Mouse (Mus musculus) adrenal gland, adult 8-10 months (tissue): ENCODE measurements at regions not wholly inside any gene's neighbourhood (a gene's known extent, or its start where the extent isn't known, plus 50 kb on each side); places are given as distances from the start of the nearest gene placed in this dataset.

Source experiments
- DNase-seq: peaks from one replicate; pipeline ENCODE4 v3.0.0; 2022

DNA sequence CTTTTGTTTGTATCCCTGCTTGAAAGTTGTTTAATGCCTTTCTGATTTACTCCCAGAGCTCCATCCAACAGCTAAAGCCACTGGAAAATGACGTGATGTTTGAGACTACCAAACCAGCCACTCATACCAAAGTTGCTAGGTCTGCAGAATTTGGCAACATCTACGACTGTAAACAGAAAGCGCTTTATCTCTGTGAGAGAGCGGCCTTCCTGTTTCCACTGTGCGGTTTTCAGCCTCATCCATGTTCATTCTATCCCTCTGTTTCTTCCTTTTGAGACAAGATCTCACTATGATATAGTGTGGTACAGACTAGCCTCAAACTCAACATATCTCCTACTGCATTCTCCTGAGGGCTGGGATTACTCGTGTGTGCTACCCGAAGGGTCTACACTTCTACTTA lies 100.0 kb downstream of the Tmem30b start:
- DNase-seq, result no peak

DNA sequence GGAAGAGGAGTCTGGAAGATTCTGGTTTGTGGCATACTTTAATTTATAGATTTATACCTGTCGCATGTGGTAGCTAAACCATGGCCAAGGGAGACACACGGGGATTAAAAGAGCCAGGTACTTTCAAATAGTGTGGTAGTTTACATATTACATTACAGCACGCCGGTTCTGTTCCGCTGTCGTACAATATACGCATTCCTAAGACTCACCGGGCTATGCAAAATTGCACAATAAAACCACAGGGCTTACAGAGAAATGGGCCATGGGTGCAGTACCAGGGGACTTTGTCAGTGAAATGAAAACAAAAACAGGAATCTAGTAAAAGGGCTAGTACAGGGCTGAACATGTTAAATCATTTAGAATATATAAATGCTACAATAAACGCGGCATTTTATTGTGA lies 100.6 kb downstream of the Tmem30b start:
- DNase-seq, result no peak

DNA sequence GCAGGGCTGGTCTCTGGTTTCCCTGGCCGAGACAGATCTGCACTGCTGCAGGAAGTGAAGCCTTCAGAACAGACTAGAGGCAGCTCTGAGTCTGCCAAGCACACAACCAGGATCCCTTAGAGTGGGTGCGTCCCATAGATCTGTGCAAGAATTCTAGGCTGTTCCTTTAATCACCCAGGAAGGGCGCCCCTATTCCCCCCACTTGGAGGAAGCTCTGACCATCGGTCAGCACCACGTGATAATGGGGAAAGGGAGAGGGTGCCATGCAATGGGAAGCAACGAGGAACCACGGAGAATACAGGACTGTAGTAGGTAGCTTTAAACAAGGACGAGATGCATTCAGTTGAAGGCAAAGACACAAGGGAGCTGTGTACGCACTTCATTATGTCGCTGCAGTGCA lies 101.1 kb downstream of the Tmem30b start:
- no peak for DNase-seq

DNA sequence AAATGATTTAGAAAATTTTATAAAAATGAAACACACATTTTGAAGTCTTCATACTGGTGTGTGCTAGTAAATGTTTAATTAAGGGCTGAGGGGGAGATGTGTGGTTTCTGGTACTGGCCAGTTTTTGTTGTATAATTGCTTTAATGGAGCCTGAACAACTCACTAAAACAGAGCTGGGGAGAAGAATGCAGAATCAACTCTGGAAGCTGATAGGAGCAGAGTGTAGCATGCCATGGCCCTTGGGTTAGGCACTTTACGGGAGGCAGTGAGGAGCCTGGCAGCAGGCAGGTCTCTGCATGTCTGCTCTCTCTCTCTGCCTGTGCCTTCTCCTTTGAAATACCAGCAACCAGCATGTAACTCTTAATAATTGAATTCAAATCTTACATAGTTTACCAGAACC lies 104.9 kb downstream of the Tmem30b start:
- no peak for DNase-seq

DNA sequence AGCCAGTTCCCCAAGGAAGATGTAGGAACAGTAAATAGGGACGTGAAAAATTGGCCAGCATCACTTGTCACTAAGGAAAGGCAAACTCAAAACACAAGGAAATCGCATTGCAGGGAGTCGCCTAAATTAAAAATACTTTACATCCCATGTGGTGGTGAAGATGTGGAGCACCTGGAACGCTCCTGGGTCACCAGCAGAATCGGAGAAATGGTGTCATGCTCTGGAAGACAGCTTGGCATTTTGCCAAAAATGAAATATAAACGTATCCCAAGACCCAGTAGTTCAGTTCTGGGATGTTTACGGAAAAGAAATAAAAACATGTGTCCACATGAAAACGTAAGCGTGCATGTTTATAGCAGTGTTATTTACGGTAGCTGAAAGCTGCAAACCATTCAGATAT lies 111.5 kb downstream of the Tmem30b start:
- DNase-seq, result no peak

DNA sequence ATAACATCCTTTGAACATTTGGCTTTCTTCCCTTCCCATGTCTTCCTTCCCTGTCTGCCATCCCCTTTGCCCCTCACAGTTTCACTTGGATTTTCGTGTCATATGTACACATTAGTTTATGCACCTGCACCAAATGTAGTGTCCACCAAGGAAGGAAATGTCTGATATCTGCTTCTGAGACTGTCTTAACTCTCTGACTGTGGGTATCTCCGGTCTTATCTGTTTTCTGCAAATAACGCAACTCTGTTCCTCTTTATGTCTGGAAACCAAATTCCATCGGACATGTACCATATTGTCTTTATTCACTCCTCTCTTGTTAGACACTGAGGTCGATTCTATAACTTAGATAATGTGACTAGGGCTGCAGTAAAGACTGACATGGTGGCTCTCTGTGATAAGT lies 113.6 kb downstream of the Tmem30b start:
- DNase-seq, result no peak

DNA sequence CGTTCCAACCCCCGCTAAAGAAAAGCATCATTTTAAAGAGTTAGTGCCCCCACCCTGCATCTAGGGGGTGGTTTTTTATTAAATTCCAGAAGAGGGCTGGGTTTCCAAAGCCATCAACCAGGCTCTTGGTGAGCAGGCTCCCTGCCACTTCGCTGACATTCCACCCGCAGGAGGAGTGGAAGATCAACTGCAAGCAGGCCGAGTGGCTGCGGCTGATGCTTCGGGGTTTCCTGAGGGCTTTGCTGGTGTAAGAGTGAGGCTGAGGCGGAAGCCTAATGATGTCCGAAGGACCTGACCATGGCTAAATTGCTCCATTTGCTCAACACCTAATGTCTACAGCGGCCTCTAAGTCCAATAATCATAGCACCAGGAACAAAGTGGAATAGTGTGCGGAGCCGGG lies 118.0 kb downstream of the Tmem30b start:
- DNase-seq, result no peak

DNA sequence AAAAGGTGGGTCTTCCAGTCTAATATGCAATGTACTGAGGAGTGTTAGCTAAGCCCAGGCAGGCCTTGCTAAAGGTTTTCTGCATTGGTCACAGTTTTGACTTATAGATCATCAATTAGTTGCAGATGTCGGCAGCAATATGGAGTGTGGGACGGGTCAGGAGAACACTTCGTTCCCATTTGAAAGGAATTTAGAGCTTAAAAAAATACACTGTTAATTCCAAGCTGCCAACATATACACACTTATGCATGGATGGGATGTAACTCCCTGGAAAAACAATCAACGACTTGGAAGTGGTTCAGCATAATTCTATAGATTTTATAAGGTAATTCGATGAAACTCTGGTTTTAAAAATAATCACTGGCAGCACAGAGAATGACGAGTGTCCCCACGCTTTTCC lies 121.4 kb downstream of the Tmem30b start:
- DNase-seq, result no peak

DNA sequence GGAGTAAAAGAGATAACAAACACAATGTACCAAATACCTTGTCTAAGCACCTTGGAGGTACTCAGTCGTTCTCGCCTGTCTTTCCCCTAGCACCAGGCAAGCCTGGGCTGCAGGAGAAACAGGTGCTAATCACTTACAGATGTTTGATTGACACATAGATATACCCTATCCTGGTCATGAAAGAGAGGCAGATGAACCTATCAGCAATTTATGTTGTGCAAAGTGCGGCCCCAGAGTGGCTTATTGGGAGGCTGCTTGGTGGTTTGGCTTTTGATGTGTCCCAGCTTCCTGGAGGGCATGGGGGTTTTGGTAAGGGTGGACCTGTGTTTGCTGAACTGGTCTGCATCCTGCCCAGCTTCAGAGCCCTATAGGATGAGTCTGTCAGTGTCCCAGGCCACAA lies 129.1 kb downstream of the Tmem30b start:
- no peak for DNase-seq

DNA sequence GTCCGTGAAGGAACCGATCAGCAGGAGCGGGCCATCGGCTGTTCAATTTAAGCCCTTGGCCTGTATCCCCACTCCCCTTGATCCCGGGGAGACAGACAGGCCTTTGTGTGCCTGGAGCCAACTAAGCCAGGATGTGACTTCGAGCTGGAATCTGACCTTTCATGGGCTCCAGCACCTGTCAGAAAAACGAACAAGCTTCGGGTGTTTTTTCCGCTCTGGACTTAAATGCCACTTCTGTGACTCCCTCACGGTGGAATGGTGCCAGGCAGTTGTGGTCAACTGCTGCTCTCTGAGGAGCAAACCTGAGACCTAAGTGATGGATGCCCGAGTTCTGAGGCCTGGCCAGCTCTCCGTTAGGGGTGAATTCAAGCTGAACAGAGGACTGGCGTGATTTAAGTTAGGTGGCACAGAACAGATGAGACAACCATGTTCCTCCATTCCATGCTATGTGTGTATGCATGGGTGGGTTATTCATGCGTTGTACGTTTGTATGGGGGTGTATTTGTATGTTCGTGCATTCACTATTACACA lies 129.8 kb downstream of the Tmem30b start:
- peak; percentile 29 for DNase-seq

DNA sequence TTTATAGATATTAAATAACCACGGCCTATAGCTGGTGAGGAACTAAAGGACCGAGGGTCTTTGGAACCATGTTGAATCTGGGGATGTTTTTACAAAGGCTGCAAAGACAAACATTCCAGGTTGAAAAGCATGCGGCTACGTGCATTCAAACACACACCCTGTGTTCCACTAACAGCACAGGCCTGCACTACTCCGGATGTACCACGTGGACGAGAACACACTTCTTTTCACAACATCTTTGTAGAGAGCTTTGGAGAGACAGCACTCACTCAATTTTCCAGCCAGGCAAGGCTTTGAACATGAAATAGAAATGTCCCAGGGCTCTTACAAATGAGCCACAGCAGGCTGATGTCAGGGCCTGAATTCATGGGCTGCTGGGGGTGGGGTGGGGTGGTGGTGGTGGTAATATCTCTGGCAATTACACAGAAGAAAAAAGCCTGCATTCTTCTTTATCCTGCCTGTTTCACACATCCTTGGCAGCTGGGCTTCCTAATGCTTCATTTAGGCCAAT lies 129.3 kb downstream of the Slc38a6 start:
- no peak for DNase-seq

DNA sequence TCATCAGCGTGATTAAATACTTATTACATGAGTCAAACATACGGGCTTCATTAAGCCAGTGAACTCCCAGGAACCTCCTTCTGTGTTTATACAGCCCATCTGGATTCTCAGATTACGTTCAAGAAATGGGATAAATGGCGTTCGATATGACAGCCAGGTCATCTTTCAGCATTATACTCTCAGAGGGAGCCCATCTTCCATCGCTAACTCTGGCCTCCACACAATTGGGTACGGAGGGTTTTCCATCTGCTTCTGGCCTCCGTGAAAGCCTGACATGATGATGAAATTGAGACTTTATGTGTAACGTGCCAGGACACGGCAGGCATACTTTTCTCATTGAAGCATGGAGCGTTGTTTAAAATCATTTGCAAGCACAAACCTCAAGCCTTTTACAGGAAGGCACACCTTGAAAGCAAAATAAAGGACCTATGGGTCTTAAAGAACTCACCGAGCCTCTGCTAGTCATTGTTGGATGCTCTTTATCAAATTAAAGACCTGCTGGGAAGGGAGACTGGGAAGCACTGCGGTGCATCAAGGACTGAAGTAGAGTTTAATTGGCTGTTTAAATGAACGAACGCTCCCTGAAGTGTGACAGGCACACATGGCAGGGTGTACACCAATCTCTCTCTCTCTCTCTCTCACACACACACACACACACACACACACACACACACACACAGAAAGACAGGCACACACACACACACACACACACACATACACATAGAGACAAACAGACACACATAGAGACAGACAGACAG lies 127.0 kb downstream of the Slc38a6 start:
- DNase-seq, result no peak

DNA sequence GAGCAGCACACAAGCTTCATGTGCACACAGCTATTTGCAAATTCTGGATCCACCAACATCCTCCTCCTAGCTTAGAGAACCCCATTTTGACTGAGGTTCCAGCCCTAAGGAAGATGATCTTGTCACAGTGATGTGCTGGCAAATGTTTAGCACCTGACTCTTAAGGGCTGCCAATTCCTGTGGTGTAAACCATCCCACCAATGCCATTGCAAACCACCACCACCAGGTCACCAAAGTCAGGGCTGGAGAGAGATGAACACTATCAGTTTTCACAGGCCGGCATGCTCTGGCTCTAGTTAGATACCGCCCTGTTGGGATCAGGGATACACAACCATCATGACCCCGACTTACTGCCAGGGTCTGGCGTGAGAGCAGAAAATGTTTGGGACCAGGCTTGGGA lies 125.9 kb downstream of the Slc38a6 start:
- no peak for DNase-seq

DNA sequence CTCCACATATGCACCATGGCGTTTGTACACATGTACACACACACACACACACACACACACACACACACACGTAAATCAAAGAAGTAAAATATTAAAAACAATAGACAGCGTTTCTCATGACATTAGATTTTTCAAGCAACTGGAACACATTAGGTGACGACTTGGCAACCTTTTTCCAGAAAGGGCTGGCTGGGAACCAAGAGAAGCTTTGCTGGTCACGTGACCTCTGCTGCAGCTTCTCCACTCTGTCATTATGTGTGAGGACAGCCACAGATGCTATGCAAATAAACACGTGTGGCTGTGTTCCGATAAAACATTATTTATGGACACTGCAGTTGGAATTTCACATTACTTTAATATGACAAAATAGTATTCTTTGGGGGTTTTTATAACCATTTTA lies 124.3 kb downstream of the Slc38a6 start:
- DNase-seq, result no peak

DNA sequence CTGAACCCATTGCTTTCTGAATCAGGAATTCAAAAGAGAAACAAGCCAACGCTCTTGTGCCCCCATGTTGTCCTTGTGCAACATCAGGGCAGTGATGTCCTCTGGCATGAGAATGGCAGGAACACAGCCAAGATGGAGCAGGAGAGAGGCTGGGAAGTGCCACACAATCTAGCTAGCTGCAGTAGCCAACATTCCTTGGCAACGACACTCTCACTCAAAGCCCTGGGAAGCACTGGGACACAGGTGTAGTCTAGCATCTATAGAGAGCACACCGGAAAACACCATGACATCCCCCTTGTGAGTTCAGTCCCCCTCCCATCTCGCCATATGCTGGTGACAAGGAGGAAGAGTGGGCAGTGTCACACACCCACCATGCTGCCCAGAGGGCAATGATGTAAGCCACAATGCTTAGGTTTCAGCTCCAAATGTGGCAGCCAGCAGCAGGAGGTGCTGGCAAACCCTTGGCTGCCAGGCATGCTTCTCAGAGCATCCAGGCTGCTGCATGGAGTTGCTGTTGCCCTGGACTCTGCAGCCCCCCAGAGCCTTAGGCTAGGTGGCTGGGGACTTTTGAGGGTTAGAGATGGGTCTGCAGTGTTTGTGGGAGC lies 123.0 kb downstream of the Slc38a6 start:
- DNase-seq, result peak; percentile 36

DNA sequence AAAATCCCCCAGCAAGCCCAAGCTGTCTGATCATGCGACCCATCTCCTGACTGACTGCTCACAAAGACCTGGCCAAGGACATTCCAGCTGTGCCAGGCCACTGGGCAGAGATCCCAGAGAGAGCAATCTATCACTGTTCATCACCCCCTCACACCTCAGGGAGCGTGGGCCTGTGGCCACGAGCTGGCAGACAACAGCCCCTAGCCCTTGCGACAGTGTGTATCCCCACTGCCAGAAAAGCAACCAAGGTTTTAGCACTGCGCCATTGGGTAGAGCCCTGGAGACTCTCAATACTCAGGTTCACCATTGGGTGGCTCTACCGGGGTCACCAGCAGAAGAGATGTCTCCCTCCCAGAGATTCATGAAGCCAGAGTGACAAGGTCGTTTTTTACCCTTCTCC lies 122.0 kb downstream of the Slc38a6 start:
- peak; percentile 90 for DNase-seq

DNA sequence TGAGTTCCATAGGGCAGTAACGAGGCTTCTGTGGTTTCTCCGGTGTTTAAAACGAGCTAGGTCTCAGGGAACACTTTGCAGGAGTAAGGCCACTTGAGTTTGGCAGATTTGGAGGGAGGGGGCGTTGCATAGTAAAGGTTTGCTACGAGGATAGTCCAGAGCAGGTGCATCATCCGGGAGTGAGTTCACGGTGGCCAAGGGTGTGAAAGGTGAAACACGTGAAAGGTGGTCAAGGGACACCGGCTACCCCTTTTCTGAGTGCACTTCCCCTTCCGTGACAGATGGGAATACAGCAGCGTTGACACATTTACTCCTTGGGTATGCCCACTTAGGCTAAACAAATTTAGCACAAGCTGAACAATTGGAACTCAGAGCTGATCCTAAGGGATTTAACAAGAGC lies 121.6 kb downstream of the Slc38a6 start:
- no peak for DNase-seq

DNA sequence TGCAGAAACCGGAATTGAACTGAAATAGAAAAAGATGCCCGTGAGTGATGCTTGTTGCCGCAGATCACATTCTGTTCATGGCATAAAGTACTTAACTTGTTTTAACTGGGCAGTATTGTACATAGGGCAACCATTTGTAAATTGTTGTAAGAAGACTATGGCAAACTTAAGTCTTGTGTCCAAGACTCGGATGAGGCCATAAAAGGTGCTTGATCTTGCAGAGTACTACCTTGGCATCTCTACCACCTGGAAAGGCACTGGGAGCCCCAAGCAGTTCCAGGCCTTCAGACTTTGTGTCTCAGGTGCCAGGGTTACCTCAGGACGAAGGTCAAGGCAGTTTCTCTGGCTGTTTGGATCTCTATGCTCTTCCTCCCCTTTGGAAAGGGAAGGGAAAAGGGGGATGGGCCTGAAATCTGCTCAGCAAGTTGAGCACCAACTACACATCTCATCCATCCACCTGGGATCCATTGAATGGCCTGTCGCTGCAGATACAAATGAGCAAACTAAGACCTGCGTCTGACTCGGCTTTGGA lies 120.0 kb downstream of the Slc38a6 start:
- DNase-seq, result no peak

DNA sequence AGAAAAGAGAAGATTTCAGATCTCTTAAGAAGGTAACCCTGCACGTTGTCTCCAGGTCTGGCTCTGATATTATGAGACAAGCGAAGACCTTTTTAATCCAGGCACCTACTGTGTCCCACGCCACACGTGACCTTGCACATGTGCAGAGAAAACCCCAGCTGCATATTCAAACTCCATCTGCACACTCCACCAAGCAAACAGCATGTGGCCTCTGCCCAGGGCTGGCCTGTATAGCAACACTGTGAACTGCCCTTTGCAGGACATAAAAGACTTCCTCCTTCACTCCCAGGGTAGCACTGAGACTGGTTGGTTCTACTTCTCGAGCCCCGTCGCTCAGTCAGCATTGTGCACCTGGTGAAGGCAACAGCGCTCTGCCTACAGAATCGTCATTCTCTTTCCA lies 119.0 kb downstream of the Slc38a6 start:
- DNase-seq, result no peak

DNA sequence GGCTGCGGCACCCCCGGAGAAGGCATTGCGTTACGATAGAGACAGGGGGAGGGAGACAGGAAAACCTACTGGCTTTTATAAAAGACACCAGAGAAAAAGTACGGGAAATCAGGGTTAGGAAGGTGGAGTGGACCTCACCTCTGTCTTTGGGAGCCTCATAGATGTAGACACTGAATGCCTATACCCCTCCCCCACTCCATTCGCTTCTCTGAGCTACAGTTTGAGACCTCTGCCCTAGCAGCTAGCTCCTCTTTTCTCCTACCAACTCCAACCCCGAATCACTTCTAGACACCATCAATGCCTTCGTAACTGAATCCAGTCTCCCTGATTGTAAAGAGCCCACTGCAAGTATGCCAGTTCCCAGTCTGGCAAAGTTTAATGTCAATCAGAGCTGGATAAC lies 118.5 kb downstream of the Slc38a6 start:
- DNase-seq, result no peak

DNA sequence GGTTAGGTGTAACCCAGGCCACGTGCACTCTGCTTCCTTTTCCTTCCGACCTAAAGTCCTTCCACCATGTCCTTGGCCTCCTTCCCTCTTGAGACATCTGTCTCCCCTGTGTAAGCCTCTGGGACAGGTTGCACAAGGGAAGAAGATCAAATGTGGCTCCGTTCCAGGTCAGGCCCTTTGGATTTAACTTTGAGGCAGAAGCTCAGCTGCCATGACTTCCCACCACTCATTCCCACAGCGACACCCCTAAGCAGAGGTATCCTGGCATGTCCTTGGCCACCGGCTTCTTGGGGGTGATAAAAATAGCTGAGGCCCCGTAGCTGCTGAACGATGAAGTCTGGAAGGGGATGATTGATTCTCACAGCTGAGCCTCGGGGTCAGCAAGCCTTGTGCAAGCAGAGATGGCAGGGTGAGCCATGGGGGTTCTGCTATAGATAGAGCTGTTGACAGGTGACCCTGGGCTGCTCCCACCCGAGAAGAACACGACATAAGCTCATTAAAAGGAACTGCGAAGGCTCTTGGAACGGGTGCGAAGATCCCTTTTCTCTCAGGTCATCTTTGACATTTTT lies 117.4 kb downstream of the Slc38a6 start:
- DNase-seq, result peak; percentile 23
